Mouse (Mus musculus) brain, embryonic 18.5 days (tissue): Measurements from ENCODE around the gene Psapl1.

Source experiments
- DNase-seq: peaks from one replicate; pipeline ENCODE4 v3.0.0-alpha.2; 2012; ENCODE audit warnings: low read depth, low spot score

Psapl1 gene

DNA sequence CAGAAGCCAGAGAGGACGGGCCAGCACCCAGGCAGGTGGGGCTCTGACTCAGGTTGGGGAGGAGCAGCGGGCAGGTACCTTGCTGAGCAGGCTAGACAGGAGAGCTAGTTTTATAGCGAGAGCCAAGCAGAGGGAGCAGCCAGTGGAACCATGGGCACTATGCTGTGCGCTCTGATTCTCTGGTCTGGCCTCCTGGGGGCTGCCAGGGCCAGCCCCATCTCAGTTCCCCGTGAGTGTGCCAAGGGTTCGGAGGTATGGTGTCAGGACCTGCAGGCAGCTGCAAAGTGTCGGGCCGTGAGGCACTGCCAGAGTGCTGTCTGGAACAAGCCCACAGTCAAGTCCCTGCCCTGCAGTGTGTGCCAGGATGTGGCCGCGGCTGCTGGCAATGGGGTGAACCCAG is at the start of gene Psapl1:
Gene Psapl1 (plus strand): TSS at position 106 of the 400 bp plus-strand sequence.
- DNase-seq = no peak

GRCm38 (mm10) chr5:36154879-36155485 is 48.8 kb upstream of the Psapl1 start:
- no peak for DNase-seq

DNA sequence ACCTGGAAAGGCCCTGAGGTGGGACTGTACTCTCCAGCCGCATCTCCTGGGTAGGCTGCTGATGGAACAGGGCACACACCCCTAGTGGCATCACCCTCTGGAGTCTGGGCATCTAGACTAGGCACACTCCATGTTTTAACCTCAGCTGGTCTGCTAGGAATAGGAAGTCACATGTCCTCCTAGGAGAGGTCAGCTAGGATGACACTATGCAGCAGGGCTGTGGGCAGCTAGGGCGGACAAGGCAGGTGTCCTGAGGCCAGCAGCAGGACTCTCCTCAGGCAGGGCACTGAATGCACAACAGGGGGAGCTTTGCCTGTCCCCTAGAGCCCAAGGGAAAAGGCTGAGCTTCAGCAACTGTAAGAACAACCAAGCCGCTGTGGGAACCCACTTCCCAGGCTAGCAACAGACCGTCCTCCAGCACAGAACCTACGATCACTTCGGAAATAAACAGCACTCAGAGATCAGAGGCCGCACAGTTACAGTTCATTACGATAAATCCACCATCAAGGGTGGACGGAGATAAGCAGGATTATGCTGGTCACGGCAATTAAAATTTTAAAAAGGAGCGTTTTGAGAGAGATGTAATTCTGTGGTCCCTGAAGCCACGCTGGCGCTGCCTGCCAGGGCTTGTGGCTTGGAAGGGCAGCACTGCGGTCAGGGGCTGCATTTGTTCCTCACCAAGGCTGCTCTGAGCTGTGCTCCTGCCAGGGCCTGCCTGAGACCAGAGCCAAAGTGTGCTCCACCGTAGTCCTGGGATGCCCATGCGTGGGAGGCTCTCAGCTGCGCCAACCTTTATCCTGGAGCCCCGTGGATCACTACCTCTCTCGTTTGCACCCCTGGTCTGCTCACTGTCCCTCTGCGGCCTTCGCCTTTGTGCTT is 38.2 kb upstream of the Psapl1 start:
- no peak for DNase-seq

DNA sequence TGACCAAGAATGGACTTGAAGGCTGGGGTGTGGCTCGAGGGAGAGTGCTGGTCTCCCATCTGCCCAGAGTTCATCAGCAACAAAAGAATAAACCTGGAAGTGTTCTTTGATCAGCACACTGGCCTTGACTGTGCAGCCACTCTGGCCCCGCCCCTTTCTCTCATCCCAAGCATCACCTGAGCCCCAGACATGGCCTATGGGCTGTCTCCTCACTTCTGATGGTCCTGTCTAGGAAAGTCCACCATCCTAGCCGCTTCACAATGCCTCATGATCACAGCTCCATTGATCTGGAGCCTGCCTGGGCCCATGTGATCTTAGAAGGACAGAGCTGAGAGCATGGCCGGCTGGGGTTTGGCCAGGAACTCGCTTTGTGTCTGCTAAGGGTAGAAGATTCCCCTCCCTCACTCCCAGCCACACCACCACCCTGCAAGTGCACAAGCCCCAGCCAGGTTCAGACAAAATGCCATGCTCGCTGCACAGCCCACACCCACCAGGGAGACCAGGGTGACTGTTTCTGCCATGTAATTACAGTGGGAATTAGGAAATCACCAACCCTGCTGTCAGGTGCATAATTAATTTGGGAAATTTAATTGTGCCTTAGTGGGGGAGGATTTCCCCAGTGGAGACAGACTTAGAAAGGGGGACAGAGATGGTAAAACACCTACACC is 37.3 kb upstream of the Psapl1 start:
- DNase-seq = no peak

DNA sequence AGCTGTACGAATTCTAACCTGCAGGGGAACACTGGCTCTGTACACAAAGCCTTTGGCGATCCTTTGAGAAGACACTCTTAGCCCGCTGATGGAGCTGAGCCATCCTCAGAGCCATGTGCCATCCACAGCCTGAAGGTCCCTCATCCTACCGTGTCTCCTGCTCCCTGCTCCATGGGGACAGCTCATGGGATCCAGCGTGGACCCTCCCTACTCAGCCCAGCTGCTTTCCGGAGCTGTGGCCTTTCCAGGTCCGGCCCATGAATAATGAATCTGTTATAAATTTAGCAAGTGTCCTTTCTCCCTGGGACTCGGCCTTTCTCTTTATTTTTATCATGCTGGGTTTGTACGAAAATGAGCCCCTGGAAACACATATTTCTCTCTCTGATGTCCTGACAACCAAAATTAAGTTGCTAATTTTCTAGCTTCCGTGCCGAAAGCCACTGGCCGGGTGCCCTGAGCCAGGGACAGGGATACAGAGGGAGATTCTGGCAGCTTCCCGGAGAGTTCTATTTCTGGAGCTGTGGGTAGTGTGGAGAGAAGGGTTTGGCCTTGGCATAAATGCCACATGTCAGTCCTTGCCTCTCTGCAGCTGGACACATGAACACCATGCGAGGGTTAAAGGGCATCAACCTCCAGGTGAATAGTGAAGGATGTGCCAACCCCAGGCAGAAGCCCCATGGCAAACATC is 34.7 kb upstream of the Psapl1 start:
- no peak for DNase-seq

GRCm38 (mm10) chr5:36174569-36175115 is 29.2 kb upstream of the Psapl1 start:
- no peak for DNase-seq

GRCm38 (mm10) chr5:36176409-36176808 is 27.4 kb upstream of the Psapl1 start:
- no peak for DNase-seq

DNA sequence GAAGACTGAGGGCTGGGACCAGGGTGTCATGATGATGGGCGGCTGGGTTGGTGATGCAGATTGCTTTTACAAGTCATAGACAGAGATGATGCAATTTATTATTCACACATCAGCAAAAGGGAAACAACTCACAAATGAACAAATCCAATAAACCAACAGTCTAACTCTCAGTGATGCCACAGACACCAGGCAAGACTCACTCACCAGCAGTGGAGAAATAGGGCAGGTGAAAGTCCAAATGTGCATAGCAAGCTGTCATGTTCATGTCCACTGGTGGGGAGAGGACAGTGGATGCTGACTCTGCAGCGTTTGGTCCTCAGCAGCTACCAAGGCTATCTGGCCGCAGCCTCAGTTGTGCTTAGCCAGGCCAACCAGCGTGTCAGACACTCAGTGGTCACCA is 26.9 kb upstream of the Psapl1 start:
- DNase-seq = no peak

DNA sequence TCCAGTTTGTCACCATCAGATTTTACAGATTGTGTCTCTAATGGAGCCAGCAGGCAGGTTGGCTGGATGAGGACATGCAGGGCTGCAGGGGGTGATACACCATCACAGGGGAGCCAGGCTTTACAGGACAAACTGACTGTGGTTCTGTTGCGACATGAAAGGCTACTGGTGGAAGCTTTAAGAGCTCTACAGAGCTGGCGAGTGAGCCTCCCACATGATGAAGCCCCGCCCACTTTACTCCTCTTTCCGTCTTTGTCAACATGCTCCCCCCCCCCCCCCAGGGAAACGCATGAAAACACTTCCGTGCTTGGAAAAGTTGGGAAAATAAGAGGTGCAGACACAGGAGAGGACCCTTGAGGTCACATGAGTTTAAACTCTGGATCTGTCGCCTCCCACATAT is 25.6 kb upstream of the Psapl1 start:
- DNase-seq = no peak

DNA sequence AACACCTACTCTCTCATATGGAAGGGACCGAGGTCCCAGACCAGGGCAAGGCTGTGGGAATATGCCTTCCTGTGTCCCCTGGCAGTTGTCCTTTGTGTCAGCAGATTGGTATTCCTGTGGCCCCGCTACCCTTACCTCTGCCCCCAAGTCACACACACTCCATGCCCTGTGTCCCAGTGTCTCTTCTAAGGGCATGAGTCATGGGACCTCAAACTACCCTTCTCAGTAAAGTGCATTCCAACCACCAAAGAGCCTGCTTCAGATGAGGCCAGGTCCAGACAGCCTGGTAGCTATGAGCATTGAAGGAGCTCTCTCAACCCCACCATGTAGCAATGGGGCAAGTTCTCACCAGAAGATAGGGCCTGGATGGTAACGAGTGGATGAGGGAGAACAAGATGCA is 25.0 kb upstream of the Psapl1 start:
- no peak for DNase-seq

GRCm38 (mm10) chr5:36179708-36180107 is 24.1 kb upstream of the Psapl1 start:
- no peak for DNase-seq

GRCm38 (mm10) chr5:36182326-36182725 is 21.5 kb upstream of the Psapl1 start:
- no peak for DNase-seq

DNA sequence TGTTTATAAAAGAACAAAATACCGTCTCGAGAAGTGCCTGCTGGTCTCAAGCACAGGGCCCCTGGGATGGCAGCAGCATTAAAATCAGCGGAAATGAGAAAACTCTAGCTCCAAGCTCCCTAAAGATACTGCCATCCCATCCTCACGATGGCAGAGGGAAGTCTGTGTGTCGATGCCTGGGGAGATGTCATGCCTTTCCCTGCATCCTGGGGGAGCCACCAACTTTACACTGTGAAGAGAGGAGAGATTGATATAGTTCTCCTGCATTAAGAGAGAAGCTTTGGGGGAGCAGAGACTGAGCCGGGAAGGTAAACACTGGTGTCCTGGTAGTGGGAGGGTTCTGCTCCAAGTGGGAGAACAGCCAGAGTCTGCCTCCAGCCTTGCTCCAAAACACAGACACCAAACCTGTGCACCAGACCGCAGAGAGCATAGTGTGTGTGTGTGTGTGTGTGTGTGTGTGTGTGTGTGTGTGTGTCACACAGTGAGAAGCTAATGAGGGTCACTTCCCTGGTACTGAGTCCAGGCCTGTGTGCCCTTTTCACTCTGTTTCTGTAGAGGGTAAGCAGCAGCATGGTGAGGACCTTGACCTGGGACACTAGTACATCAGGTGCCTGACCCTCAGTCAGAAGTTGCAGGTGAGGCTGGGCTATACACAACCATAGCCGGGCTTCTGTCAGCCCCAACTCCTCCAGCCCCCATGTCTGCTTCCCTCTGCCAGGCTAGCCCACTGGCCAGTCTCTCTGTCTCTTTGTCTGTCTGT is 17.3 kb upstream of the Psapl1 start:
- DNase-seq = no peak

DNA sequence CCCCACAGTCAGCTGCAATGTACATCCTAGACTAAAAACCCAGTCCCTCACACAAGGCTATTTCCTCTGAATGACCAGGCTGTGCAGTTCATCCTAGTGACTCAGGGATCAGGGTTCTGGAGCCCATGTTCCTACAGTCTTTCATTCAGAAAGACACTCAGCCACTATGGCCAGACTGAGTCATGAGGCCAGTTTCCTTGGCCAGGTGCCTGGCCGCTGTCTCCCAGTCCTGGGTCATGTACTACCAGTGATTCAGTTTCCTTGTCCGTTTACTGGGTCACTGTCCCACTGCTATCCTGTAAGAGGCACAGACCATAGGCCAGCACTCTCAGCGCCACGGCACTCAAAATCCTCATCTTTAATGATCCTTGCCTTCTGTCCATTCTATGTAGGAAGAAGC is 15.5 kb upstream of the Psapl1 start:
- DNase-seq = no peak

DNA sequence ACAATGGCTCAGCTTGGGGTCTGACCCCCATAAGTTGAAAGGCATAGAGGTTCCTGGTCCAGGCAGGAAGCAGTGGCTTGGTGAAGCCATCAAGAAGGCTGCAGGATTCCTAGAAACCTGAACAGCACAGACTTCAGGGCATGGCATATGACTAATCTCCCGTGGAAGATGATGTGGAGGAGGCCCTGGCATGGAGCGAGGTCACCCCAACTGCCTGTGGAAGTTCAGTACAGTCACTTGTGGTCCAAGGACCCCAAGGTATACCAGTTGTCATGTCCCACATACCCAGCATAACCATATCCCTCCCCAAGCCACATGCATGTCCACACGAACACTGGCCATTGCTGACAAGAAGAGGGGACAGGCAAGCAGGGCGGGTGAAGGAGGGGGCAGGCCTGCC is 12.5 kb upstream of the Psapl1 start:
- DNase-seq = no peak

GRCm38 (mm10) chr5:36191876-36192275 is 11.9 kb upstream of the Psapl1 start:
- no peak for DNase-seq

DNA sequence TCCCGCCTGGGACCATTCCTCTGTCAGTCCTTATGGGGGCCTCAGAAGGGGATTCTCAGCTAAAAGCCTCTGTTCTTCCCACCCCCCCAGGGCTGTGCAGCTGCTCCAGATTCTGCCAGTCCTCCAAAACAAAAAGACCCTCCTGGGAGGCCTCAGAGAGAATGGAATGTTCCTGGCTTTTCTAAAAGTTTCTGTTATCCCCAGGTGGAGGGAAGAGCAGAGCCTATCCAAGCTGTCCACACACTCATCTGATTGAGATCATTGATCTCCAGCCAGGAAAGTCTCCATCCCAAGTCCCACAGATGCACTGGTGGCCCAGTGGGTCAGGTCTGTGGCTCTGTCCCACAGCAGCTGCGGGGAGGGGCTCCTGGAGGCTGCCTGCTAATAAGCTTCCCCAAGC is 11.1 kb upstream of the Psapl1 start:
- DNase-seq = no peak

DNA sequence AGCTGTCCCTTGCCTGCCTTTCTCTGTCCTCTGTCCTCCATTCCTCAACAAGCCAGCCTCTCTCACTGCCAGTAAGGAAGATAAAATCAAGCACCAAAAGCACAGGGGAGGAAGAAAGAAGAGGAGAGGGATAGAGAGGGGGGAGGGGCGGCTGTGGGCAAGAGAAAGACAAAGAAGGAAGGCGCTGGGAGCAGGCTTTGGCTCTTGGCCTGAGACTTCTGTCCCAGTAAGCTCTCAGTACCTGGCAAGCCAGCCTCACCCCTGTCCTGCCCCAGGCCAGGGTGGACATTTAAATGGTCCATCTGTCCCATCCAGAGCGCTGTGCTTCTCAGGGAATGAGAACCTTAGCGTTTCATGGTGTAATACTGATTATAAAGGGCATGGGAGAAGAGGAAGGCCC is 9.2 kb upstream of the Psapl1 start:
- DNase-seq = no peak

- DNase-seq = no peak
Observed at GRCm38 (mm10) chr5:36195436-36195835, 8.4 kb upstream of the Psapl1 start.

DNA sequence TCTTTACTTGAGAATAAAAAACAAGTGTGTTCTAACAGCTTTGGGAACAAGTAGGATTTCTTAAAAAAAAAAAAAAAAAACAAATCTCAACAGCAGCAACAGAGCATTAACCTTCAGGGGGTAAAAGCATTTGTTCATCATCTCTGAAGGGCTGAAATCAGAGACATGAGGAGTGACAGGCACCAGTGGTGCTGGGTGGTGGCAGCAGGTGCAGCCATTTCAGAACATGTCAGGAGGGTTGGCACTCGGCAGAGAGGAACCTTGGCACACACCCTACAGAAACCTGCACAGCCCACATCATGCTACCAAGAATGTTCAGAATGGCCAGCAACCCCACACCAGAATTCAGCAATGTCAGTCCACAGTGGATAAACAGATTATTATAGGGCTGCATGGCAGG is 4.3 kb upstream of the Psapl1 start:
- DNase-seq = no peak

DNA sequence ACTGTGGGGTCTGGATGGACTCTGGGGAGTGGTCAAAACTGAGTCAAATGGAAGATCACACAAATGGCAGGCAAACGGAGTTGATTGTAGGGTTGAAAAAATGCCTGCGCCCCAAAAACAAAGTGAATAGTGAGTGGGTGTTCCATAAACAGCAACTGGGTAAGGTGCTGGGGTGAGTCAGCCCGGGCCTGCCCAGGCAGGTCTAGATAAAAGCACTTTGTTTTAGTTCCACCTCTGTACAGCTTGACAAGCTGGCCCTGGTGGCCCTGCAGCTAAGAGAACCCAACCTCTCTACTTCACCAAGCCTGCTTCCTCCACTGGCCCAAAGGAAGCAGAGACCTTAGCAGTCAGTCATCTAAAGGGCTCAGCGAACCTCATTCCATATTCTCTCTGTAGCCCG is 1.0 kb upstream of the Psapl1 start:
- DNase-seq = no peak
